Mouse (Mus musculus): ENCODE measurements at regions not wholly inside any gene's neighbourhood (a gene's known extent, or its start where the extent isn't known, plus 50 kb on each side); places are given as distances from the start of the nearest gene placed in this dataset.

GRCm38 (mm10) chr7:71943078-71944042 lies 363.0 kb downstream of the Mctp2 start:
- 77% methylated on average over 16 of the region's 16 CpGs for WGBS
- Histone ChIP-seq H3K4me3 (ENCODE audit: insufficient read depth, low read depth, low read length) (no peak overlapping the region), H3K27ac (replicated peaks; ENCODE audit: insufficient read depth, low read depth, low read length) (no peak overlapping the region), H3K9ac (ENCODE audit: low read depth, low read length) (no peak overlapping the region), H3K79me2 (ENCODE audit: control insufficient read depth, insufficient read depth, low read length) (no peaks in the 10 kb centered on the region), H3K4me1 (ENCODE audit: control insufficient read depth, insufficient read depth, low read length) (no peaks in the 10 kb centered on the region), H3K27me3 (ENCODE audit: control insufficient read depth, insufficient read depth, low read length) (no peaks in the 10 kb centered on the region), H3K36me3 (ENCODE audit: control insufficient read depth, insufficient read depth, low read length) (no peaks in the 10 kb centered on the region)
- no peak for DNase-seq (ENCODE audit: extremely low read depth, low read depth, low spot score)
- TF ChIP-seq POLR2A (IDR thresholded peaks at IDR 0.05; ENCODE audit: extremely low read depth, insufficient read depth, low read length) (no peak), CTCF (IDR thresholded peaks at IDR 0.05; ENCODE audit: low read depth, low read length) (no peak)

GRCm38 (mm10) chr7:71937731-71938130 lies 368.7 kb downstream of the Mctp2 start:
- Histone ChIP-seq H3K4me3 (ENCODE audit: insufficient read depth, low read depth, low read length) (no peak overlapping the region), H3K27ac (replicated peaks; ENCODE audit: insufficient read depth, low read depth, low read length) (no peak overlapping the region), H3K79me2 (ENCODE audit: control insufficient read depth, insufficient read depth, low read length) (no peaks in the 10 kb centered on the region), H3K36me3 (ENCODE audit: control insufficient read depth, insufficient read depth, low read length) (no peaks in the 10 kb centered on the region), H3K4me1 (ENCODE audit: control insufficient read depth, insufficient read depth, low read length) (no peaks in the 10 kb centered on the region), H3K9ac (ENCODE audit: low read depth, low read length) (no peak overlapping the region), H3K27me3 (ENCODE audit: control insufficient read depth, insufficient read depth, low read length) (no peaks in the 10 kb centered on the region)
- DNase-seq (ENCODE audit: extremely low read depth, low read depth, low spot score): no peak
- WGBS: 53% methylated on average over 3 of the region's 3 CpGs
- no peak for TF ChIP-seq CTCF (IDR thresholded peaks at IDR 0.05; ENCODE audit: low read depth, low read length)
- TF ChIP-seq POLR2A (IDR thresholded peaks at IDR 0.05; ENCODE audit: extremely low read depth, insufficient read depth, low read length): no peak

GRCm38 (mm10) chr7:71936690-71937089 lies 369.7 kb downstream of the Mctp2 start:
- no peaks in the 10 kb centered on the region for H3K4me1 ChIP-seq (ENCODE audit: control insufficient read depth, insufficient read depth, low read length)
- DNase-seq (ENCODE audit: extremely low read depth, low read depth, low spot score): no peak
- no peak overlapping the region for H3K4me3 ChIP-seq (ENCODE audit: insufficient read depth, low read depth, low read length)
- no peak for TF ChIP-seq POLR2A (IDR thresholded peaks at IDR 0.05; ENCODE audit: extremely low read depth, insufficient read depth, low read length)
- TF ChIP-seq CTCF (IDR thresholded peaks at IDR 0.05; ENCODE audit: low read depth, low read length): no peak
- no peaks in the 10 kb centered on the region for H3K36me3 ChIP-seq (ENCODE audit: control insufficient read depth, insufficient read depth, low read length)
- H3K27ac ChIP-seq (replicated peaks; ENCODE audit: insufficient read depth, low read depth, low read length): no peak overlapping the region
- H3K9ac ChIP-seq (ENCODE audit: low read depth, low read length): no peak overlapping the region
- no peaks in the 10 kb centered on the region for H3K79me2 ChIP-seq (ENCODE audit: control insufficient read depth, insufficient read depth, low read length)
- no peaks in the 10 kb centered on the region for H3K27me3 ChIP-seq (ENCODE audit: control insufficient read depth, insufficient read depth, low read length)
- WGBS: 74% methylated on average over 4 of the region's 4 CpGs

Measured in liver, adult 2 months (tissue).